Mouse (Mus musculus) cerebellum, adult 2 months (tissue): ENCODE measurements around the gene Mier3.

ENCODE experiments used
- CTCF ChIP-seq: fragments of 200-500 bp; IDR thresholded peaks from 2 replicates; pipeline ENCODE4 v1.5.1; 2011; ENCODE audit warnings: low read depth, mild to moderate bottlenecking, control low read depth, low read length, moderate library complexity, borderline replicate concordance; ENCODE audit not compliant: insufficient read depth
- POLR2A ChIP-seq: fragments of 200-500 bp; IDR thresholded peaks from 2 replicates; pipeline ENCODE4 v1.6.1; 2011; ENCODE audit warnings: low read length, control low read depth, borderline replicate concordance; ENCODE audit not compliant: insufficient read depth

DNA sequence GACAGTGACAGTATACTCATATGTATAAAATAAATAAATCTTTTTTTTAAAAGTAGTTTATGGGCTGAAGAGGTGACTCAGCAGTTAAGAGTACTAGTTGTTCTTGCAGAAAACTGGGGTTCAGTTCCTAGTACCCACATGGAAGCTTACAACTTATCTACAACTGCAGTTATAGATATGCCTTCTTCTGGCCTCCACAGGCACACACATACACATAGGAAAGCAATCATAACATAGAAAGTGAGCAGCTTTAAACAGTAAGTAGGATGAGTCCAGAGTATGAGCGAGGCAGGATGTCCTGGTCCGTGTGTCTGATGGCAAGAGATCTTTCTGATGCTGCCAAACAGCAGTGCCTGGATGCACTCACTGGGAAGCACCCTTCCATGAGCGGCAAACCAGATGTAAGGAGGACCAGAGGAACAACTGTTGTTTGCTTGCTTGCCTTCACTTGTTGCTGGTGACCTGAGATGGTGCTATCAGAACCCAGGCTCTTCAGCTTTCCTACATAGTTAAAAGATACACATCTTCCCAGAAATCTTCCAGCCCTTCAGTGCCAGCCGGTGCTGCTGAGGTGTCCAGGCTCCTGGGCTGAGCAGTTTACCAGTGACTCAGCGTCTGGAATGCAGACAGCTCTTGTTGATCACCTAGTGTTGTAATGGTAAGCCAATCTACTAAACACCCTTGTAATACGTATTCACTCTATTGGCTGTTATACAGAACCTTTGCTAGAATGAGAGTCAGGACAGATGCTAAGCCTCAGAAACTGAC lies 63.6 kb downstream of the Mier3 start:
- no peak for TF ChIP-seq POLR2A
- TF ChIP-seq CTCF, result no peak
